Mouse (Mus musculus) spleen, postnatal 36 days (tissue): ENCODE measurements around the gene Axdnd1.
"Not testable (repeated sequence)": the region's sequence is repeated elsewhere in the genome, so short reads cannot be mapped to it uniquely, and the experiment has no call there.

Experiments
- DNase-seq, 2 experiments: peaks; one replicate each; pipeline ENCODE4 v3.0.0; 2022; ENCODE audit warnings: low spot score in 2 of 2, mixed read lengths in 1 of 2

The Axdnd1 gene

DNA sequence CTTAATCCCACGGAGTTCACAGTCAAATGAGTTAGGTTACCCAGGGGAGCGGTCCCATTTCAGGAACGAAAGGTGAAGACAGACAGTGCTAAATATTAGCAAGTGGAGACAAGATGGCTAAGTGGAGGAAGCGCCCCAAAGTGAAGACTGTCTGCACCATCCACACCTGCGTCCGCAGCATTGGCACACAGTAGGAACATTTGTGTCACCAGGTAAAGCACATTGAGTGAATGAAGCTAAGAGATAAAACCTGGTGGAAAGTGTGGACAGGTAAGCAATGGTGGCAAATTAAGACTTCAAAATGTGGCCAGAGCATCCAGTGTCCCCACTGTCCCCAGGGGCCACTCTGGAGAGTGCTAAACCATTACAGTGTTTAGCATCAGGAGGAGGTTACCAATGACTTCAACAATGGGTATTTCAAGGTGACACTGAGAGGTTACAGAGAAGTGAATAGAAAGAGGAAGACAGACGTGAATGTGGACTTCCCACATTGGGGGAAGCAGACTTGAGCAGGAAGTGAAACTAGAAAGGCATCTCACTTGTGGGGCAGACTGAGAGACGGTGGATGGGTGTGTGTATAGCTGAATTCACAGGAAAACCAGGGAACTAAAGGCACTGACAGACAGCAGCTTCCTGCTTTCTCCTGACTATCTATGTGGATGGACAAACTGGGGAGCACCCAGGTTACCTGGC lies 16.2 kb upstream of the Axdnd1 start:
- DNase-seq: peak; percentile 79 to 85

DNA sequence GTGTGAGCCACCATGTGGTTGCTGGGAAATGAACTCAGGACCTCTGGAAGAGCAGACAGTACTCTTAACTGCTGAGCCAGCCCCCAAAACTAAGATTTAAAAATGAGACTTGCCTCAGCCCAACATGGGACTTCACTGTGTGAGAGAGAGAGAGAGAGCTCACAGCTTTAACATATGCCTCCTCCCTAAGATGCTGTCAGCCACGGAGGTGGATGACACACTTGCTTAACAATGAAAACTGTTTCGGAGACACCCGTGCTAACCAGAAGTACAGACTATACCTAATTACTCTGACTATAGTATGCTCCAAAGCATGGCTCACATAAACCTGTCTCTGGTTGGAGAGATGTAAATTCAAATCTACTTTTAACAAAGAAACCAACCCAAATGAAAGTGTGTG lies 12.5 kb upstream of the Axdnd1 start:
- DNase-seq: no peak

DNA sequence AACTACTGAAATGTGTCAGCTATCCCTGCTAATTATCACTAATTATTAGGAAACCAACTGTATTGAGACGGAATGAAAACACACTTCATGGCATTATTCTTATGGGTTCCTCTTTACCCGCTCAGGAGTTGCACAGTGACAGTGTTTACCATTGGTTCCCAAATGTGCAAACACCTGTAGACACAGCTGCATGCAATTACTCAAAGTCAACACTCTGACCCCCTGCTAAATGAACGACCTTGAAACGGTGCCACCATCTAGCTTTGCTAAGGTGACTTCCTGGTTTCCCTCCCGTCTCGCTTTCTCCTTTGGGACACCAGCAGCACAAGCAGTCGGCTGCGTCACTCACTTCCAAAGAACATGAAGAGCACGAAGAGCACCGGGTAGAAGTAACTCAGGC lies 11.5 kb upstream of the Axdnd1 start:
- DNase-seq: no peak

DNA sequence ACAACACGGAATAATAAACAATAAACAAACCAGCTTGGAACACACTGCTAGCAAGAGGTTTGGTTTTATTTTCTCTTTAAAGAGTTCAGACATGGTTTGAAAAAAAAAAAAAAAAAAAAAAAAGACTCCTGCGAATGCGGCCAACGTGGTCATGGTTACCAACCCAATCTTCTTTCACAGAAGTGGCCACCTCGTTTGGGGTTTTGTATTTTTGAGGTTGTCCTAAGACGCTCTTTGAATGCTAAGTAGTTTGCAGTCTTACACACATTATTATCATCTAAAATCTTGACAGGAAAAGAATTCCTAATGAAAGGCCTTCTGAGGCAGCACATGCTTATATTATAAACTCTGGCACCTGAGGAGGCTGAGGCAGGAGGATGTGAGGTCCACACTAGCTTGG lies 7.5 kb upstream of the Axdnd1 start:
- no peak for DNase-seq

DNA sequence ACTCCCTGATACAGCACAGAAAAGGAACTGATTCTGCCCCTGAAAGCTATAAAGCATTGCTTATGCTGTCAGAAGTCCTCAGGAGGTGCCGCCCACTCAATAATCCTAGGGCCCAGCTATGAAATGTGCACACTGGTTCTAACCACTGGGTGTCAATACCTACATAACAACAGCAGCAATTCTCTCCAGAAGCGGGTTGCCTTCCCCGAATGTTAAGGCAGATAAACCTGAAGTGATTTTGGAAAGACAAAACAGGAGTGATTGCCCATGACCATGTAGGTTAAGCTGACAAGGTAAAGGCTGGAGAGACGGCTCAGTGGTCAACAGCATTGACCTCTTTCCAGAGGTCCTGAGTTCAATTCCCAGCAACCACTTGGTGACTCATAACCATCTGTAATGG lies 4.8 kb upstream of the Axdnd1 start:
- DNase-seq: no peak

DNA sequence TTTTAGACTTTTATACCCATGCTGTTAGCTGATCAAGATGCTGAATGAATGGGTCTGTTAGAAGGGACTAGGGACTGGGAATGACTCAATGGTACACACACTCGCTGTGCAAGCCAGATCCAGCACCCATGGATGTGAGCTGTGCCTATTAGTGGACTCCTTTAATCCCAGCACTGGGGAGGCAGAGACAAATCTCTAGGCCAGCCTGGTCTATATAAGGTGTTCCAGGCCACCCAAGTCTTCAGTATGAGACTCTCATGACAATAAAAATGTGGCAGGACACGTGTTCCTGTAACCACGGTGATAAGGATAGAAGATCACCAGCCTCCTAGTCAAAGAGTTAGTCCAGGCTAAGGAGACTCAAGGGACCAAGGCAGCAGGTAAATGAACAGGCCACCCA lies 3.1 kb upstream of the Axdnd1 start:
- DNase-seq: no peak

DNA sequence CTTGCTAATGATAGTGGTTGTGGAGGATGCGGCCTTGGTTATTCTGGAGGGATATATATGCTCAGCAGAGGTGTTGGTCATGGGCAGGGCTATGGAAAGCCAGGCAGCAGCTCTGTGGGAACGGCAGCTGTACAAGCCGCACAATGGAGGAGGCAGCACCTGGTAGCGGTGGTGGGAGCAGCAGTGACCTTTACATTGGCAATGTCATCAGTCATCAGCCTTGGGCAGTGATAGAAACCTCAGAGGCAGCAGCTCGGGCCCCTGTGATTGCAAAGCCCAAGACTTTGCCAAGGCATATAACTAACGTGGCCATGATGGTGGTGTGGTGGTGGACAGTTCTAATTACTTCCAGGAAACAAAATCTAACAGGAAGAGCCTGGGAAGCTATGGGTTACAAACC lies 2.5 kb upstream of the Axdnd1 start:
- no peak for DNase-seq

DNA sequence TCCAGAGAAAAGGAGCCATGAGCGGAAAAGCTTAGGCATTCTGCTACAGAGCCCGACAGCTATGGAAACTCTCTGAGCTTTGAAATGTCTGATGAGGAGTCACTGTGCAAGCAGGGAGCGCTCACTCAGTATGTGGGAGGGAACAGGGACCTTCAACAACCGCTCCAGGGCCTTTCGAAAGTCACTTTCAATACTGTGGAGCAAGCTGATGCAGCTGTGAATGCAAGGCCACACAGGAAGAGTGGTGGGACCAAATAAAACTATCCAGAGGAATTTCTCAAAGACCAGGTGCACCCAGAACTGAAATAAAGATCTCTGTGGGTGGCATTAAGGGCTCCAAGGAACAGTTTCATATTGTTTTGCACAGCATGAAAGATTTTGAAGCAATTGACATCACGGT lies 1.9 kb upstream of the Axdnd1 start:
- no peak for DNase-seq

DNA sequence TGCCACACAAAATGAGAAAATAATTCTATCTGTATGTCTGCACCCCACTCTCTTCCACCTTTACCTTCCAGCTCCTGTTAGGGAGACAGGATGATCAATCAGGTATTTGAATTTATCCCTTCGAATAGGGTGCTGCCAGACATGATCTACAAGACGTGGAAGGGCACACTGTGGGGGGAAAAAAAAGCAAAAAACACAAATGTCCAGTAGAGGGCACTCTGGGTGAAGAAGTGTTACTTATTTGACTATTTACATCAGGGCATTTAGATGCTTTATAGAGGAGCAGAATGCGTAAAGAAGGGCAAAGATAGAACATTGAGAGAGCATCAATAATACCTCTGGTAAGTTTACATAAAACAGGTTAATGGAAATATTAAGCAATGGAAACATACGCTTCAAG lies 2.8 kb downstream of the Axdnd1 start:
- peak; percentile 46 to 59 for DNase-seq

DNA sequence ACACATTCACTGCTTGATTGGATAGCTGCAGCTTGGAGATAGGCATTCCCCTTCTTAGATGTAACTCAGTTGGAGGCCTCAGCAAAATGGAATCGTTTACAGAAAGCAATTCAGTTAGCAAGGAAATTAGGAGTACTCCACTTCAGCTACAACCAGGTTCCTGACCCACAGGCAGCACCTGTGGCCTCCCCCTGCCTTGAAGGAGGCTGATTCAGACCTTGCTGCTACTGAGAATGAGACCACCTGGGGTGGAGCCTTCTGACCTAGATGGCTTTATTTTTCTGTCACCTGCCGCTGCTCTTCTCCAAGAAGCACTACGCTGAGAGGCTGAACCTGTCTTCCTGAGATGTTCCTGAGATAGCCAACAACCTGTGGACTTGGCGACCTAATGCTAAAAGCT lies 12.4 kb downstream of the Axdnd1 start:
- DNase-seq: no peak

DNA sequence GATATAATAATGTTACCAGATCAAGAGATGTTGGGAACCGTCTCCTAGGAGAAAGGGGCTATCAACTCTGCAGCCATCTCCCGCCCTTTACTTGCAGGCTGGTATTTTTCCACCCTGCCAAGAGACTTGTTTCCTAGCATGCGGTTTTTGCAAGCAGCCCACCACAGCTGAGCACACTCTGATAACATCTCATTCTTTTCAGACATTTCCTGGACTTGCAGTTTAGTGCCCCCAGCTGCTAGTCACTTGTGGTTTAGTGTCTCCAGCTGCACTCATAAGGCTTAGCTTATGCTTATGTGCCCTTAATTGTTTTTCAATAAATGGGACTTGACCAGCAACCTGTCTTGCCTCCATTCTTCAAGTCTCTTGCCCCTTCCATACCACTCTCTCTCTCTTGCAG lies 13.0 kb downstream of the Axdnd1 start:
- DNase-seq: peak; percentile 9 to 13

DNA sequence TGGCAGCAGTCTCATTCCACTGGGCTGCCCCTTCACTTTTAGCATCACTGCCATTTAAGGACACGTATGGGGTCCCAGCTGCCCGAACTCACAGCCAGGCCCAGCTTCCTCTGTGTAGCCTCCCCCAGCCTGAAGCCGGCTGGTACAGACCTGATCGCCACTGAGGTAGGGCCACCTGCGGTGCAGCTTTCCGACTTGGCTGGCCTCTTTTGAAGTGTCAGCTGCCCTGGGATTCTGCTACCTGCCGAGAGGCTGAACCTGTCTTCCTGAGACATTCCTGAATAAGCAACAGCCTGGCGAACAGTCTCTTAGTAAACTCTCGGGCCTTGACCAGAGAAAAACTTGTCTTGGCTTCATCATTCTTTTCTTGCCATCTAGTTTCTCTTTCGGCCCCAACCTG lies 17.7 kb downstream of the Axdnd1 start:
- DNase-seq: no peak

DNA sequence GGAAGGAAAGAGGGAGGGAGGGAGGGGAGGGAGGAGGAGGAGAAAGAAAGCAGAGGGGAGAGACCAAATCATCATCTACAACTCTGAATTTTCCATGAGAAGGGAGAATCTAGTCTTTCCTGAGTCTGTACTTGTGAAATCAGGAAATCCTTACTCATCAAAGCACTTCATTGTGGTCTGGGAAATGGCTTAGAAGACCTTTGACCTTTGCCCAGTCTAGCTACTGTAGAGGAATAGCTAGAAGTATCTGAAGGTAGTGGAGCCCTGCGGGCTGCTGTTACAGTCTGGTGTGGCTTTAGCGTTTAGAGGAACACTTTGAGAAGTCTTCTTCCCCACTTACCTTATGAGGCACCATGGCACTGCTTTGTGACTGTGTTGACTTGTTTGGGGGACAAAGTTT lies 18.5 kb downstream of the Axdnd1 start:
- DNase-seq: no peak

DNA sequence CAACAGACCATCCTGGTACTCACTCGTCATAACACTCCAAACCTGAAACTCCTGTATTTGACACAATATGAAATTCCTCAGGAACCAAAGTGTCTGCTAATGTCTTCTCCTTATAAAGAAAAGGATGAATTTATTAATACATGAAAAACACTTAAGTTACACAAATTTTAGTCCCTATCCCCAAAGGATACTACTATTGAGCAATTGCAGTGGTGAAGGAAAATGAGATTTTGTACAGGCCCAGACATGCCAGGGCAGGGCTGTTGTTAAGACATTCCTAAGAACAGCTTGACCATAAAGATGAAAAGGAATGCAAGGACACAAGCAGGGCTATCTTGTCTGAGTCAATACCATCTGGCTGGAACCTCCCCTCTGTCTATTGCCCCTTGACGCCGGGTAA lies 20.8 kb downstream of the Axdnd1 start:
- not testable (repeated sequence) for DNase-seq

DNA sequence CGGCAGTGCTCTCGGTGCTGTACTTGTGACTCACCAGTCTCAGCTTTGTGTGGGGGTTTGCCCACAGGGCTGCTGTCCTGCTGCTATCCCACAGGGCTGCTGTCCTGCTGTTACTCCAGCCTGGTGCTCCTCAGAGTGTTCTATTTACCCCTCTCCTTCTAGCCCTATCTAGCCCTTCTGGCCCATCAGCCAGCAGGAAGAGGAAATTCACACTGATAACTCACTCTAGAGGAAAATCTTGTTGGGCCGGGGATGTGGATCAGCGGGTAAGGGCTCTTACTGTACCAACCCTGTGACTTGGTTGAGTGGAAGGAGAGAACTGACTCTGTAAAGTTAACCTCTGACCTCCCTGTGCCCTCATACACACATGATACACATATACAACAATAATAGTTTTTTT lies 27.8 kb downstream of the Axdnd1 start:
- DNase-seq: no peak

DNA sequence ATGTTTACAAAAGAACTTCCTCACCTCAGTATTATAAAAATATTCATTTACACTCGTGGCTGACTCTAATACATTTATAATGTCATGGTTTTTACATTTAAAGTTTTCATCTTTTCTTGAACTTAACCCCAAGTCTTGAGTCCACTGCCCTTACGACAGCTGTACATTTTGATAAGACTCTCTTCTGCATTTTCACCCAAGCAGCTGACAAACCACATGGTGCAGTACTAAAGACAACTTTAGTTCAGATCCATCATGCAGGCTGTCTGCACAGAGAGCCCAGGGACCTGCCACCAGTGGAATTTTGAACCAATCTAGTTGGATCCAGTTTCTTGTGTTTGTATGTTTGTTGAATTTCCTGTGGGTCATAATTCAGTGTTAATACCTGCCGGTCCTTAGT lies 34.1 kb downstream of the Axdnd1 start:
- DNase-seq: no peak

DNA sequence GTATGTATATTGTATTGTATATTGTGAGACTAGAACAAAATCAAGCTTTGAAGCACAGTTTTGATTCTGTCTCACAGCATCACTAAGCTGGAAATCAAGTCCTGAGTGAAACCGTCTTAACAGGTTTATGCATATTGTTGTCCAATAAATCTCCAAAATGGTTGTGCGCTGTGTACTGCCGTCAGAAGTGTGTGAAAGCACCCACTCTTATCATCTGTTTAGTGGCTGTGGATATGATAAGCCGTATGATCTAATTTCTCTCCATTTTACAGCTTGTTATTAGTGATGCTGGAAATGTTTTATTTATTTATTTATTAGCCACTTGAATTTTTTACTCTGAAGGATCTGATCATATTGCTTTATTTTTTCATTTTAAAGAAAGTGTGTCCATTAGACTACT lies 34.7 kb downstream of the Axdnd1 start:
- no peak for DNase-seq

DNA sequence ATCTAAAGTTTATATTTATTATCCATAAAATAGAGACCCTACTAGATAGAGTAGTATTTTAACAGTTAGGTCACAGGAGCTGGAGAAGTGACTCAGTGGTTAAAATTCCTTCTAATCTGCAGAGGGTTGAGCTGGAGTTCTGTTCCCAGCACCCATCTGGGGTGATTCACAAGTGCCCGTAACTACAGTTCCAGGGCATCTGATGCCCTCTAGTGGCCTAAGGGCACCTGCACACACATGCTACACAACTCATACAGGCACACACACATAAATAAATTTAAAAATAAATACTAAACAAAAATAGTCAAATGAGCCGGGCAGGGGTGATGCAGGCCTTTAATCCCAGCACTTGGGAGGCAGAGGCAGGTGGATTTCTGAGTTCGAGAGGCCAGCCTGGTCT lies 39.7 kb downstream of the Axdnd1 start:
- DNase-seq: no peak

DNA sequence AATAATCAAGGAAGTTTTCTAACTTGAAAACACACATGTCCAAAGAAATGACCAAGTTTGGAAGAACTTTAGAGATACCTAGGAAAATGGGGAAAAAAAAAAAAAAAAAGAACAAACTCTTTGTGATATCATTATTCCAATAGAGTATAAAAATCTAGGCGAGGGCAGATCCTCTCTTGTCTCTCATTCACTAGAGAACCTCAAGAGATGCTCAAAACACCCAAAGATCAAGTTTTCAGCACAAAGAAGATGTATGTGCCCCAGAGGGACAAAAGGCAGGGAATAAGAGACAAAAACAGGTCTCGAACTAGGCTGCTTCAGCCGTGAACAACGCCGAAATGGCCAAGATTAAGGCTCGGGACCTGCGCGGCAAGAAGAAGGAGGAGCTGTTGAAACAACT lies 55.2 kb downstream of the Axdnd1 start, which contains the start of gene Gm2000:
Gm2000 (plus strand) TSS at position 301 of the 400 bp plus-strand sequence.
- no peak for DNase-seq

DNA sequence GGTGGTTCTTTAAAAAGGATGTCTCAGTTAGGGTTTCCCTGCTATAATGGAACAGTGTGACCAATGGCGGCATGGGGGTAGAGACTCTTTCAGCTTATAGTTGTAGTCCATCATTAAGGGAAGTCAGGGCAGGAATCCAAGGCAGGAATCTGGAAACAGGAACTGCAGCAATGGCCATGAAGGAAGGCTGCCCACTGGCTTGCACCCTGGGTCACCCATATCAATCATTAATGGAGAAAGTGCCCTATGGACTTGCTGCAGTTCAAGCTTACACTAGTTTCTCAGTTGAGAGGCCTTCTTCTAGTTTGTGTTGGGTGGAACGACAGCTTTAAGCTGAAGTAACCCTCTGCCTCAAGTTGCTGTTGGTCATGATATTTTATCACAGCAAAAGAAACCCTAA lies 68.5 kb downstream of the Axdnd1 start:
- DNase-seq: no peak

DNA sequence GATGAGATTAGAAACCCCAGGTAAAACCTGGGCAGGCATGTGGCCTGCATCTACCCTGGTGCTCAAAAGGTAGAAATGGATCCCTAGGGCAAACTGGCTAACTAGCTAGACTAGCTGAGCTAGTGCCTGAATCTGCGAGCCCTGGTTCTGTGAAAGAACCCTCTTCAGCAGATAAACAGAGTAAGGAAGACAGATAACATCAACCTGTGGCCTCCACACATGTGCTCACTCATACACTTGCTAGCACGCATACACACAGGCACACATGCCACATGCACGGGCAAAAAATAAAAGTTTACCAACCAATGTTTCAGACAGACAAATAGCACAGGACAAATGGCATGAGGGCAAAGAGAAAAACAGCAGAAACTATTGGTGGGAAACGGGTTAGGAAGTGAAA lies 70.5 kb downstream of the Axdnd1 start:
- no peak for DNase-seq

DNA sequence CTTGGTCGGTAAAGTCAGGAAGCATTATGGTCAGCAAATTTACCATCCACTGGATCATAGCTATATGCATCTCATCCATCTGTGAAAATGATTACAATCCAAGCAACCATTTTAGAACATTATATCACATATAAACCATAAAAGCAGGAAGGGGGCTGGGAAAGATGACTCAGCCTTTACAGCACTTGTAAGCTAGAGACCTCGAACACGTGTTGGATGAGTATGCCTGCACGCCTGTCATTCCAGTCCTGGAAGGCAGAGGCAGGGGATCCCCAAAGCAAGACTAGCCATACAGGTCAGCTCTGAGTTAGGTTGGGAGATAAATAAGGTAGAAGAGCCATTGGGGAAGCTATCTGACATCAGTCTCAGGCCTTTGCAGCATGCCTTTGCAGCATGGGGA lies 71.9 kb downstream of the Axdnd1 start:
- DNase-seq: no peak

DNA sequence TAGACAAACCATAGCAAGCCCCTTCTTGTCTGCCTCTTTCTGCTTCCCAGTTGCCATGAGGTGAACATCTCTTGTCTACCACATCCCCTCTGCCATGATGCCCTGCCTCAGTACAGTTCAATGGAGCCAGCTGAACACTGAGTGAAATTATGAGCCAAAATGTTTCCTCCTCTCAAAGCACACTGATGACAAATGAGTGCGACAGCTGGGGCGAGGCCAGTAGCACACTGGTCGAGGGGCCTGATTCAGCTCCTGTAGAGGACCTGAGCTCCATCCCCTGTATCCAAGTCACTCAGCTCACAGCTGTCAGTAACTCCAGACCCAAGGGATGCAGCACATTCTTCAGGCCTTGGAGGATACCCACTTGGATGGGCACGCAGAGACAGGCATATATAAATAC lies 75.3 kb downstream of the Axdnd1 start:
- no peak for DNase-seq

DNA sequence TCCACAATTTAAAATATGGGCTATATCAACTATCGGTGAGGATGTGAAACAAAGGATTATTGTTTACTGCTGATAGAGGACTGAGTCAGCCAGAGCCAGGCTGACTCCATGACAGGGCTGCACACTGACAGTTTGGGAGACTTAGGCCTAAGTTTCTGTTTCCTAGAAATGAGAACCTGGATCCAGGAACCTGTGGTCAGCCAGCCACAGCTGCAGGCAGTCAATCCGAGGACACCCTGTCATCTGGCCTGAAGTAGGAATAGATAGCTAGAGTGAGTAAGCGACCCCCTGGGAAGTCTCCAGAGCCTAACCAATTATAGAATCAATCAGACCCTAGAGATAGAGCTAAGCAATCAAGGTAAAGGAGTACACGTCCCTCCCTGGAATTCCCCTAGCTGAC lies 76.5 kb downstream of the Axdnd1 start:
- no peak for DNase-seq
